Mouse (Mus musculus) T-helper 1 cell (primary cell): ENCODE results near the gene Pdk1.
"Not testable (repeated sequence)": the region's sequence is repeated elsewhere in the genome, so short reads cannot be mapped to it uniquely, and the experiment has no call there.

Experiments used
- in situ Hi-C: fragments of 300-600 bp; cut with MboI, MseI; formaldehyde crosslinking; loops from one replicate; pipeline ENCODE4 v1.15.1; 2025; ENCODE audit warnings: high pct_unique_total_duplicates

Gene Pdk1

DNA sequence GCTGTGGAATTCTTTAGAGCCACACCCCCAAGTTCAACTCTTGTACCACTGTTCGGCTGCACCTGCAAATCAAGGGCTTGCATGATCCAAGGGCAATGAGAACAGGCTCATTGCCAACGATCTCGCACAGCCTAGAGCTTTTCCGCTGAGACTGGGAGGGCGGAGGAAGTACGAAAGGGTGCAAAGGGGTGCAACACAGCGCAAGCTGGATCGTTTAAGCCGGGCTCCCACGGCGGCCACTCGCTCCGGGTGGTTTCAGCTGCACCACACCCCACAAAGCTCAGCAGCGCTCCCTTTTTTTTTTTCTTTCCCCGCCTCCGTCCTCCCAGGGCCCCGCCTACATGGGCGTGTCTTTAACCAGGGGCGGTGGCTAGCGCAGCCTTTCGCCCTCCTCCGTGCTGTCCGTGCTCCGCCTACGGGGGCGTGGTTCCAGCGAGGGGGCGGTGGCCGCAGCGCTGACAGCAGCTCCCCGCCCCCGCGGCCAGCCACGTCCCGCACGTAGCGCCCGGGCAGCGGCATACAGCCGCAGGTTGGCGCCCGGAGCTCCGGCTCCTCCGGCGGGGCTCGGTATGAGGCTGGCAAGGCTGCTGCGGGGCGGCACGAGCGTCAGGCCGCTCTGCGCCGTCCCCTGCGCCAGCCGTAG lies at the start of gene Pdk1:
TSS of gene Pdk1 (plus strand) at position 424 of the 643 bp plus-strand sequence.
- in situ Hi-C loops, result no loop called here

- in situ Hi-C loops, result loop anchor here (5.0 kb wide), 1 partner anchor 232 kb away; no protein-coding TSS in a partner anchor
Measured at GRCm38 (mm10) chr2:71824146-71824545, 48.9 kb upstream of the Pdk1 start.

DNA sequence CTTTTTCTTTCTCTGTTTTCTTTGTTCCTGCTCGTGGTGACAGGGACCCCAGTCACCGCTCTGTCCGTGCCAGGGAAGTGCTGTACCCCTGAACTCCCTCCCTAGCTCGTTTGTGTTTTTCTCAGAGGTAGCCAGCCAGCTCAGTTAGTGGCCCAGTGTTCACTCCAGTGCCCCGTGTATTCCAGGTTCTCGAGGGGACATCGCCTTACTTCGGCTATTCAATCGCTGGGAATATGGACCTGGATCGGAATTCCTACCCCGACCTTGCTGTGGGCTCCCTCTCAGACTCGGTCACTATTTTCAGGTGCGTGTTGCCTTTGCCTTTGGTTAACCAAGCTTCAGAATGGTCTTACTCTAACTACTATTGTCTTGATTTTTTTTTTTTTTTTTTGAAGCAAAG lies 45.3 kb upstream of the Pdk1 start:
- in situ Hi-C loops, result no loop called here

GRCm38 (mm10) chr2:71828928-71829327 lies 44.1 kb upstream of the Pdk1 start:
- in situ Hi-C loops, result no loop called here

GRCm38 (mm10) chr2:71833626-71834025 lies 39.4 kb upstream of the Pdk1 start:
- in situ Hi-C loops, result no loop called here

DNA sequence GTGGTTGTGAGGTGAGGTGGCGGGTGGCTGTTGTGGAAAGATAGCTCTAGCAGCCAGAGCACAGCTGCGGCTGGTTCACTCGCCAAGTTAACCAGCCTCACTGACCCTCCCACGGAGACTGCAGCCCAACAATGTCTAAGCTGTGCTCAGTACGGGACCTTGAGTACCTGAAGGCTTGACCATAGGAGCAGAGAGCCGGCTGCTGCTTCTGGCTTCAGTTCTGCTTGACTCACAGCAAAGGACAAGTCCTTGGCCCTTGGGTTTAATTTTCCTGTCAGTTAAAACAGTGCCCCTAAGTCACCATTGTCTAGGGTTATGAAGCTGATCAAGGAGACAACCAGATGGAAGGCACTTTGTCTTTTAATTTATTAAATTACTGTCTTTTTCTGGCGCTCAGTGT lies 38.7 kb upstream of the Pdk1 start:
- in situ Hi-C loops, result no loop called here

DNA sequence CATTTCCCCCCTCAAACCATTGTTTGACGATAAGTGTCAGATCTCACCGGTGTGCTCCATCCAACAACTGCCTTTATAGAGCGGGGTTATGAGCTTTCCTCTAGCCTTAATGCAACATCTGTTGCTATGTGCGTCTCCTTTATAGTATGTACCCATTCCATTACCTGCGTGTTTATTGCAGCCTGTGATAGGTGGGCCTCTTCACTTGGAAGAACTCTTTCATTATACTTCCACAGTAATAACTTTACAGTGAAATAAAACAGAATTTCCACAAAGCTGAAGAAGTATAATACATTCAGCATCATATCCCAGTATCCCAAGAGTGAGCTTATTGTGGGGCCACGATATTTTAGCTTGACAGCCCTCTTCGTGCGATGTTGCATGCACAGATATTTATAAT lies 37.5 kb upstream of the Pdk1 start:
- in situ Hi-C loops, result no loop called here

- in situ Hi-C loops, result no loop called here
Measured at GRCm38 (mm10) chr2:71836232-71836631, 36.8 kb upstream of the Pdk1 start.

DNA sequence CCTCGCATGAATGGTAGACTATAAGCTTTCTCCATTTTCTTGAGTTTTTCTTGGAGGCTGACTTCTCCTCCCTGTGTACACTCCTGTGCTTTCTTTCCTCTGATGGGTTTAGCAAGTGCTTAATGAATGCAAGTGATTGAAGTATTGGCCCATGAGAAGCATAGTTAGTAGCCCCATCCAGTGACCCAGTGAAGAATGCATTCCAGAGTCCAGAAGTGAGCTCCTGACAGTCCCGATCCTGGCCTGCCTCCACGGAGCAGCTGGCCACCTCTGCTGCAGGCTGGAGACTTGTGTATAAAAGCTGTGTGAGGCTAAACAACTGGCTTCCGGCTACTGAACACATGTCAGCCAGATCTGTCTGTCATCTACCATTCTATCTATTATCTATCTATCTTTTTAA lies 35.8 kb upstream of the Pdk1 start:
- in situ Hi-C loops, result no loop called here

DNA sequence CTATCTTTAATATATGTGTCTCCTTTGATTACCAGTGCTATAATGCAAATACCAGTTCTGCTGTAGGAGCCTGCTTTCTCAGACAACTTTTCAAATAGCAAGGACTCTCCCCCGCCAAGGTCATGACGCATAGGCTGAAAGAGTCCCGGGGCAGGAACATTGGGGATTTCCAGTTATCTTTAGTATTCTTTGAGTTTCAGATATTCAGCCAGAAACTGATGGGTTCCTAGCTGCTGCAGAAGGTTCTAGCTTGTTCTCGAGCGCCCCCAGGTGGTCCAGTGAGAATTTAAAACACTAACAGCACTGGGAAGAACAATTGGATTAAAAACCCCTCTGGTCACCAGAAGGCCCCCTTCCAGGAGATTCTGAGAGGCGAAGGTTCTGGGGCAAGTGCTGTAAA lies 35.2 kb upstream of the Pdk1 start:
- in situ Hi-C loops, result no loop called here

DNA sequence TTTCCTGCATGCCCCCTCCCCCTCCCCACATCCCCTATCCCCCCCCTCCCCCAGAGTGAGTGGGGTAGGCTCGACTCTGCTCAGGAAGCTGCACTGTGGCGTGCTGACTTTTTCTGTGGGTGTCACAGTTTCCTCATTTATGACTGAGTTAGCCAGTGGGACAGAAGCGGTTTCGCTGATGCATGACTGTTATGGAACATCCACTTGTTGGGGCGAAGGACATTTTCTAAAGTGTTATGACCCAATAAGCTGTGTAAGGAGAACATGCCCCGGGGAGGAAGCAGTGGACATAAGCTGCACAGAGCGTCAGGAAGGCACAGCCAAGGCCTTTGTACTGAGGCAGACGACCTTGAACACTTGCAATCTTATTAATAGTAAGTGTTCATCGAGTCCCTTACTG lies 29.7 kb upstream of the Pdk1 start:
- in situ Hi-C loops, result no loop called here

DNA sequence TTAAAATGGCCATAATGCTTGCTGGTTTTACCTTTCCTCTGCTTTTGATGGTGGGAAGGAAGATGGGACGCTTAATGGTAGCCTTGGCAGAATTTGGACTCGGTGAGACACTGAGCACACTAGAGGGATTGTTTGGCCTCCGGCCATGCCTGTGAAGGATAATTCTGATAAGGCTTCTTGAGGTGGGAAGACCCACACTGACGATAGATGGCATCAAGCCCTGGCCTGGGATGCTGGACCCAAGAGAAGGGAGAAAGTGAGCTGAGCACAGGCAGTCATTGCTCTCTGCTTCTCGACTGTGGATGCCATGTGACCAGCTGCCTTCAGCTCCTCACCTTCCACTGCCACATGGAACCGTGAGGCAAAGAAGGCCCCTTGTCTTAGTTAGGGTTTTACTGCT lies 28.1 kb upstream of the Pdk1 start:
- in situ Hi-C loops, result no loop called here

DNA sequence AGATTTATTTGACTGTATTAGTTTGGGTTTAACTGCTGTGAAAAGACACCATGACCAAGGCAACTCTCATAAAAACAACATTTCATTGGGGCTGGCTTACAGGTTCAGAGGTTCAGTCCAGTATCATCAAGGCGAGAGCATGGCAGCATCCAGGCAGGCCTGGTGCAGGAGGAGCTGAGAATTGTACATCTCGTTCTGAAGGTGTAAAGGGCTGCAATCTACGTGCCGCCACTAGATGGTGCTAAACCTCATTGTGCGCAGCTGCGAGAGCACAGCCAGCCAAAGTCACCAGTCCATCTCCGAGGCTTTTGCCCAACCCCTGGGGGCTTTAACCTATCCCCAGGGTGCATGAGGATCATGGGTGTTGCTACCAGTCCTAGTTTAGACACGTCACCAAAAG lies 20.9 kb upstream of the Pdk1 start:
- in situ Hi-C loops, result not testable (repeated sequence)

- in situ Hi-C loops, result no loop called here
Measured at GRCm38 (mm10) chr2:71855076-71855475, 17.9 kb upstream of the Pdk1 start.

DNA sequence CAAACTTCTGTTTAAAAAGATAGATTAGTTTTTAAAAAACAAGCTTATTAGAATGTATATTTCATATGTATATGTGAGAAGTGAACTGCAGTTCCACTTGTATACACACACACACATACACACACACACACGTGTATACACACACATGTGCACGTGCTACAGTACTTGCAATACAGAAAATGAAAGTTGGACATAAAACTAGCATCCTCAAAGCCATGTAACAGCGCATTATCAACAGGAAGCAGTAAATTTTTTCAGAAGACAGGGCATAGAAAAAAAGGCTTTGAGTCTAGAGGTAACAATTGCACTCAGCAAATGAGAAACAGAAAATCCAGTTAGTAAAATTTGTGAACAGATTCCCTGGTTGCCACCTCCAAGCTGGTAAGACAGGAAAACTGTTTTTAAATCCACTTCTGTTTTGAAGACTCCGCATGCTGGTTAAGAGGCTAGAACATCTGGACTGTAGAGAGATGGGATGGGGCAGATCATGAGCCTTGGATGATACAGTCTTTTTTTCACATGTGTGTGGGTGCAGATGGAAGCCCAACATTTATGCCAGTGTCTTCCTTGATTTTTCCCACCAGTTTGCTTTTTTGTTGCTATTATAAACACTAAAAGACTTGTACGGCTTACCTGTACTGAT lies 9.4 kb upstream of the Pdk1 start:
- in situ Hi-C loops, result no loop called here

DNA sequence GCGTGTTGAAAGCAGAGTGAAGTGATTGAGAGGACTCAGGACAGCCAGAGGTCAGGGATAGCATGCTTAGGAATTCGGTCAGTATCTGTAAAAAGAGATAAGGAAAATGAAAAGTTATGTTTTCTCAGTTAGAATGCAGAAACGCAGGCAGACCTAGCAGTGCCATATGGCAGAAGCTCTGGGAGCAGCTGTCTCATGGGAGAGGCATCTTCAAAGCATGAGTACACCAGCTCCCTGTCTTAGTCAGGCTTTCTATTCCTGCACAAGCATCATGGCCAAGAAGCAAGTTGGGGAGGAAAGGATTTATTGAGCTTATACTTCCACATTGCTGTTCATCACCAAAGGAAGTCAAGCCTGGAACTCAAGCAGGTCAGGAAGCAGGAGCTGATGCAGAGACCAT lies 8.0 kb upstream of the Pdk1 start:
- in situ Hi-C loops, result no loop called here

- in situ Hi-C loops, result no loop called here
Measured at GRCm38 (mm10) chr2:71865935-71866334, 7.1 kb upstream of the Pdk1 start.

DNA sequence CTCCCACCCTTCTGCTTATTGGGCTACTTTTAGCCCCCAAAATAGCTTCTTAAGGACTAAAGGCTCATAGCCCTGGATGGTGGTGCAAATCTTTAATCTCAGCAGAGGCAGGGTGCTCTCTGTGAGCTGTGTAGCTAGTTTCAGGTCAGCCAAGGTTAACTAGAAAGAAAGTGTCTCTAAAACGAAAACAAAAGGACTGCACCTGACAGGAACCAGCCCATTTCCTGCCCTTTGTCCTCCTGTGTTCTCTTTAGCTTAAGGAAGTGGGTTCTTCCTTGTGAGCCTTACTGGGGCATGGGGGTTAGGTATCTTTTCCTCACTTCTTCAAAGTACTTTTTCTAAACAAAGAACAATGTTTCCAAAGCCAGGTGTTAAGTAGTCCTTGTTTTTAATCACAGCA lies 6.5 kb upstream of the Pdk1 start:
- in situ Hi-C loops, result no loop called here

DNA sequence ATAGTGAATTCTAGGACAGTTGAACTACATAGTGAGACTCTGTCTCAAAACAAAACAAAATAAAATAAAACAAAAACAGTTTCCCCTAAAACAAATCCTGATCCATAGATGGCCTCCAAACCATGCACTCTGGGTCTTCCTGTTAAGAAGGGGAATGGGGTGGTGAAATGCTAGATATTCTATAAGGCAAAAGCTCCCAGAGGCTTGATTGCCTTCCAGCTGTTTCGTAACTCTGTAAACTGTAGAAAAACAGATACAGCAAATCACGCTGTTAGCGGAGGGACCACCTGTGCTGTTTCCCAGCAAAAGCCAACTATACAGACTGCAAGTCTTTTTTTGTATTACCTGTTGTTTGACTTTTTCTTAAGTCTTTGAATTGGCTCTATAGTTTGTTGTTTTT lies 6.0 kb upstream of the Pdk1 start:
- in situ Hi-C loops, result no loop called here

- in situ Hi-C loops, result no loop called here
Measured at GRCm38 (mm10) chr2:71867480-71867879, 5.5 kb upstream of the Pdk1 start.

GRCm38 (mm10) chr2:71868256-71868655 lies 4.8 kb upstream of the Pdk1 start:
- in situ Hi-C loops, result no loop called here

- in situ Hi-C loops, result no loop called here
Measured at GRCm38 (mm10) chr2:71872141-71872540, 883 bp upstream of the Pdk1 start.

DNA sequence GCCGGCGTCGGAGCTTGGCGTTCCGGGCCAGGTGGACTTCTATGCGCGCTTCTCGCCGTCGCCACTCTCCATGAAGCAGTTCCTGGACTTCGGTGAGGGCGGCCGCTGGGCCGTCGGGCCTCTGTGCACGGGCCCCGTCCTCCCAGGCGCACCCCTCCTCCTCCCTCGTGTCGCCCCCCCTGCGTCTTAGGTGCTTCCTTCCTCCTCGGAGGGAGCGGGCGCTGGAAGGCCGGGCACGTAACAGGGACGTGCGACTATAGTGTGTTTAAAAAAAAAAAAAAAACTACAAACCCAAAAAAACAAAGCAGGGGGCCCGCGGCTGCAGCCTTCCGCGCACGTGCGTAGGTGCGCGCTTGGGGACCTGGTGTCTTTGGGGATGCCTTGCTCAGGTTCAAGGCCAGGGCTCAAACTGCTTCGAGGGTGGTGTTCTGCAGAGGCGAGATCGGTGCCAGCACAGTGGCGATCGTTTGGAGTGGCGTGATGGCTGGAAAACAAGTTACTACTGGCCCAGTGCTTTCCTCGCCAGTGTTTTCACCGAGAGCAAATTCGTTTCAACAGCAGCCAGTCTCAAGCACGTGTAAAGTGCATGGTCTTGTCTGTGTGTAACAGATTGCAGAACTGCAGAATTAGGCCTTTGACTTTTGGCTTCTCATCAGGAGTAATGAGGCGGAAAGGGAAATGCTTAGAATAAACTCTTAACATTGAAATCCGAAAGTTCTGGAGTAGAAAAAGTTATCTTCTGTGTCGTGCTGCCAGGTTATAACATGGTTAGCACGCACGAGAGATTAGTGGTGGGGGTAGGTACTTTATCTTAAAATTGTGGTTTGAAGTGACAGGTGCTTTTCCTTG lies 674 bp downstream of the Pdk1 start:
- in situ Hi-C loops, result no loop called here
